9 mouse cellular contexts compared by ENCODE assay signal in genomic region chr10:111566873-111567381, GRCm38 (mm10).
DNase-seq lines count a peak whose midpoint lies in the region; ATAC-seq and TF ChIP-seq lines count a peak whose summit lies in the region.
"Had no signal": no experiment of that assay in that cellular context is flagged by ENCODE, and none has a peak within 500 bp of the region (broad histone marks: within the 10 kb centered on the region; RNA-seq: fewer than 3 reads in every experiment).

No protein-coding gene starts in this region.

- no peak overlapping the region for H3K4me3 ChIP-seq in embryonic facial prominence, embryonic 14.5 days (ENCODE audit: low read depth, low read length)
- no peak overlapping the region for H3K4me3 ChIP-seq in heart, embryonic 15.5 days
- H3K4me3 ChIP-seq in neural tube, embryonic 15.5 days (replicated peaks) = no peak overlapping the region
- H3K4me3 ChIP-seq in thymus, adult 2 months (ENCODE audit: control insufficient read depth, insufficient read depth, low read length) = no peak overlapping the region

- no peaks in the 10 kb centered on the region for H3K27me3 ChIP-seq in embryonic facial prominence, embryonic 14.5 days (replicated peaks; ENCODE audit: control insufficient read depth, insufficient read depth, low read length)
- no peaks in the 10 kb centered on the region for H3K27me3 ChIP-seq in heart, embryonic 15.5 days
- H3K27me3 ChIP-seq in neural tube, embryonic 15.5 days (replicated peaks) = no peaks in the 10 kb centered on the region
- no peaks in the 10 kb centered on the region for H3K27me3 ChIP-seq in thymus, adult 2 months (ENCODE audit: control insufficient read depth, insufficient read depth, low read length)

- 0 out of 2 replicates have a peak overlapping the region, but pooled peaks have one; percentile 7 for H3K4me2 ChIP-seq in embryonic facial prominence, embryonic 14.5 days (ENCODE audit: low read depth, low read length)
- 0 out of 2 replicates have a peak overlapping the region, but pooled peaks have one; percentile 13 for H3K4me2 ChIP-seq in heart, embryonic 15.5 days
- H3K4me2 ChIP-seq in neural tube, embryonic 15.5 days = no peak overlapping the region

- TF ChIP-seq CTCF in thymus, adult 2 months (IDR thresholded peaks at IDR 0.05; ENCODE audit: borderline replicate concordance, control insufficient read depth, extremely low read depth, insufficient read depth, low read length, poor library complexity) = no peak

- 0 out of 2 replicates have a peak, but pooled peaks cover 3% of the 10 kb centered on the region for H3K9me3 ChIP-seq in embryonic facial prominence, embryonic 14.5 days (ENCODE audit: control insufficient read depth, low read length)
- no peaks in the 10 kb centered on the region for H3K9me3 ChIP-seq in heart, embryonic 15.5 days (replicated peaks)
- no peaks in the 10 kb centered on the region for H3K9me3 ChIP-seq in neural tube, embryonic 15.5 days (replicated peaks)

- peak; percentile 11 for DNase-seq in retina, adult 2 months (ENCODE audit: low read depth, low spot score)
- DNase-seq in retina, embryonic 14.5 days (ENCODE audit: low spot score) = no peak
- DNase-seq in embryonic facial prominence, embryonic 14.5 days (ENCODE audit: low spot score) = peak; percentile 84
- peak; percentile 79 to 89 for DNase-seq in layer of hippocampus, postnatal 14 days (ENCODE audit: low spot score in 2 of 2)
- no peak for DNase-seq in natural killer cell, adult 2 months (ENCODE audit: low spot score in 2 of 2)
- no peak for DNase-seq in thymus, adult 2 months

- TF ChIP-seq POLR2A in thymus, adult 2 months (IDR thresholded peaks at IDR 0.05; ENCODE audit: control insufficient read depth, extremely low read depth, insufficient read depth, low read length, poor library complexity) = no peak

- no peaks in the 10 kb centered on the region for H3K36me3 ChIP-seq in embryonic facial prominence, embryonic 14.5 days (ENCODE audit: control insufficient read depth, insufficient read depth, low read length)
- no peaks in the 10 kb centered on the region for H3K36me3 ChIP-seq in heart, embryonic 15.5 days
- H3K36me3 ChIP-seq in neural tube, embryonic 15.5 days = no peaks in the 10 kb centered on the region
- no peaks in the 10 kb centered on the region for H3K36me3 ChIP-seq in thymus, adult 2 months (ENCODE audit: control insufficient read depth, insufficient read depth, low read length)

- H3K9ac ChIP-seq in embryonic facial prominence, embryonic 14.5 days (ENCODE audit: low read depth, low read length) = no peak overlapping the region
- H3K9ac ChIP-seq in heart, embryonic 15.5 days = no peak overlapping the region
- H3K9ac ChIP-seq in neural tube, embryonic 15.5 days (replicated peaks) = no peak overlapping the region
- H3K9ac ChIP-seq: liver, embryonic 14.5 days had no signal

- peaks cover 11% of the 10 kb centered on the region for H3K4me1 ChIP-seq in embryonic facial prominence, embryonic 14.5 days (ENCODE audit: control insufficient read depth, insufficient read depth, low read length)
- H3K4me1 ChIP-seq in heart, embryonic 15.5 days (replicated peaks) = peaks cover 22% of the 10 kb centered on the region
- peaks cover 6% of the 10 kb centered on the region; the same call in 1 of the 2 replicates for H3K4me1 ChIP-seq in neural tube, embryonic 15.5 days
- H3K4me1 ChIP-seq in thymus, adult 2 months (replicated peaks; ENCODE audit: control insufficient read depth, insufficient read depth, low read length) = peaks cover 6% of the 10 kb centered on the region

- peak; percentile 83 for ATAC-seq in embryonic facial prominence, embryonic 14.5 days (ENCODE audit: low read depth)
- ATAC-seq in heart, embryonic 15.5 days (replicated peaks; ENCODE audit: insufficient number of reproducible peaks, insufficient read depth, low FRiP score, low read depth) = no peak
- ATAC-seq in neural tube, embryonic 15.5 days (ENCODE audit: low FRiP score) = peak; percentile 67

- WGBS in embryonic facial prominence, embryonic 14.5 days = 39% methylated on average over 12 of the region's 12 CpGs
- WGBS in heart, embryonic 15.5 days = 52% methylated on average over 12 of the region's 12 CpGs
- 55% methylated on average over 12 of the region's 12 CpGs for WGBS in neural tube, embryonic 15.5 days
- 93% methylated on average over 12 of the region's 12 CpGs for WGBS in thymus, adult 2 months

- H3K27ac ChIP-seq in embryonic facial prominence, embryonic 14.5 days (replicated peaks; ENCODE audit: low read depth, low read length) = peak overlapping the region; percentile 63
- H3K27ac ChIP-seq in heart, embryonic 15.5 days = peak overlapping the region; percentile 65
- peak overlapping the region; percentile 67 for H3K27ac ChIP-seq in neural tube, embryonic 15.5 days (replicated peaks)
- no peak overlapping the region for H3K27ac ChIP-seq in thymus, adult 2 months (ENCODE audit: control insufficient read depth, insufficient read depth, low read length)
- H3K27ac ChIP-seq: liver, embryonic 14.5 days had no signal

Comparison
In these comparisons a context has a peak if more than half of its experiments do, and no peak if none do; other contexts are left out.
1. DNase-seq: peak in retina, adult 2 months (single experiment), embryonic facial prominence, embryonic 14.5 days (single experiment) and layer of hippocampus, postnatal 14 days (2 of 2); none in retina, embryonic 14.5 days (single experiment), natural killer cell, adult 2 months (0 of 2) and thymus, adult 2 months (single experiment).